Mouse (Mus musculus): ENCODE measurements around the gene Mapk6. TPM values are rescaled to one million over a fixed set of nuclear protein-coding genes. Genes with fewer than 3 reads are reported as not detected.

Mapk6 gene
- 100 to 1,000 TPM; 132 to 135 TPM for total RNA-seq (2023)

DNA sequence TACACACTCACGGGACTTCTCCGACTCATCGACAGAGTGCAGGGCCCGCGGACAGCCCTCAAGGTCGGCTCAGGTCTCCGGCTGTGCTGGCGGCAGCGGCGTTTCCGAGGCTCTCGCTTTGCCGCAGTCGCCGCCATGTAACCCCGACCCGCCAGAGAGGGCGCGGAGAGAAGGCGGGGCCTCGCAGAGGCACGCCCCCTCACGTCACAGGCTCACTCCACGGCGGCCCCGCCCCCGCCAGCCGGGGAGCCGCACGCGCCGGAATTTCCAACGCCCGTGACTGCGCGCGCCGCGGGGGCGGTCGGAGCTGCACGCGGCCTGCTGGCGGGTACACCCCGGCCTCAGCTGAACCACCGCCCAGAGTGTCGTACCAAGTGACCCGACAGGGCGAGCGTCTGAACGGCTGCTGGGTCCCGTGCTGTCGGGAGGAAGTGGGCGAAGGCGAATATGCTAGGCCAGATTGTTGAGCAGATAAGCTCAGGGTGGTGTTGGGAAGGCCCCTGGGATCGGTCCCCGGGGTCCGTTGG, at the start of gene Mapk6:
Gene Mapk6, minus strand, starts transcription at position 154 of the 527 bp plus-strand sequence.

DNA sequence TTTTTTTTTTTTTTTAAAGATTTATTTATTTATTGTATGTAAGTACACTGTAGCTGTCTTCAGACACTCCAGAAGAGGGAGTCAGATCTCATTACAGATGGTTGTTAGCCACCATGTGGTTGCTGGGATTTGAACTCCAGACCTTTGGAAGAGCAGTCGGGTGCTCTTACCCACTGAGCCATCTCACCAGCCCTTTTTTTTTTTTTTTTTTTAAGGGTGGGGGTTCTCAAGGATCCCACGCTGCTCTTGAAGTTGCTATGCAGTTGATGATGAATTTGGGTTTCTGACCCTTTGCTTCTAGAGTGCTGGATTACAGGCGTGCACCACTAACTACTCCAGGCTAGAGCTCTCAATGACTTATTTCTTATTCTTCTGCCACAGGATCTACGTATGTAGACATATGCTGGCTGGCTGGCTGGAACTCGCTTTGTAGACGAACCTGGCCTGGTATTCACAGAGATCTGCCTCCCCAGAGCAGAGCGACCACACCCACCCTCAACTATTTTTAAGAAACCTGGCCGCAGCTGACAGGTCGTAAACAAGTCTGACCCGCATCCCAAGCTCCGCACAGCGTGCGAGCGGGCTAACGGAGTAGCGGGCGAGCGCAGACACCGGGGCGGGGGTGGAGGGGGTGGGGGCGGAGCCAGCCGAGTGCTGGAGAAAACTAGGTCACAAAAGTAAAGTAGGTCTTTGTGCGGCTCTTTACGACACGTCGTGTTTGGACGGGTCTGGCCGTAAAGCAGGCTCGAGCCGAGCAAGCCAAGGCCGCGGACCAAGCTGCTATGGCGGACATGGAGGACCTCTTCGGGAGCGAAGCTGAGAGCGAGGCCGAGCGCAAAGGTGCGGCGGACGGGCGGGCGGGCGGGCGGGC, 31.2 kb upstream of the Mapk6 start, which contains the start of gene Leo1:
Gene Leo1, plus strand, starts transcription at position 729 of the 871 bp plus-strand sequence.

DNA sequence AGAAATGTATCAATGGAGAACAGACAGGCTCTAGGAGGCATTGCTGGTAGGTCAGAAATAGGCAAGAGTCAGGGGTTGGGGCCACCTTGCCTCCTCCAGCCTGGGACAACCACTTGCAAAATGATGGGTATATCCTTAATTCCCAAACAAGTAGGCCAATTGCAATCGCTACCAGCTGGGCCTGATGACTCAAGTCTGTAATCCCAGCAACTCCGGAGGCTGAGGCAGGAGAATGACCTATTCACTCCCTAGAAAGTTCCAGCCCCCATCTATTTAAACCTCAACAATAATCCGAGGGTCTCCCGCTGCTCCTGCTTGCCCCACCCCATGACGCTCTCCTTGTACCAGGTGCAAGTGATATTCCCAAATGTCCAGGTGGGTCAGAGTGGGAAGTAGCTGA, 62.3 kb downstream of the Mapk6 start, which contains the start of gene Bcl2l10:
Gene Bcl2l10, plus strand, starts transcription at position 301 of the 400 bp plus-strand sequence.

Other genes starting within 250 kb of the Mapk6 start
- gene Myo5c, start 178.0 kb downstream of the Mapk6 start, total RNA-seq (2023), result not detected
- gene Gnb5, start 103.7 kb downstream of the Mapk6 start, total RNA-seq (2023), result 1 to 10 TPM; 1.4 to 2.2 TPM
- not detected for gene Bcl2l10, start 62.2 kb downstream of the Mapk6 start, total RNA-seq (2023)
- 10 to 100 TPM; 16.2 to 17.2 TPM for gene Leo1, start 31.5 kb upstream of the Mapk6 start, total RNA-seq (2023)
- 100 to 1,000 TPM in 1 of 2 experiments, 10 to 100 TPM in 1; 98.0 to 106 TPM for gene Tmod3, start 149.7 kb upstream of the Mapk6 start, total RNA-seq (2023)
- under 1 TPM in 1 of 2 experiments, not detected in 1; 0.10 TPM for gene Tmod2, start 201.3 kb upstream of the Mapk6 start, total RNA-seq (2023)
- gene Lysmd2, start 215.7 kb upstream of the Mapk6 start, total RNA-seq (2023), result not detected